ENCODE assay signal across 8 mouse cellular contexts in the genomic region with DNA sequence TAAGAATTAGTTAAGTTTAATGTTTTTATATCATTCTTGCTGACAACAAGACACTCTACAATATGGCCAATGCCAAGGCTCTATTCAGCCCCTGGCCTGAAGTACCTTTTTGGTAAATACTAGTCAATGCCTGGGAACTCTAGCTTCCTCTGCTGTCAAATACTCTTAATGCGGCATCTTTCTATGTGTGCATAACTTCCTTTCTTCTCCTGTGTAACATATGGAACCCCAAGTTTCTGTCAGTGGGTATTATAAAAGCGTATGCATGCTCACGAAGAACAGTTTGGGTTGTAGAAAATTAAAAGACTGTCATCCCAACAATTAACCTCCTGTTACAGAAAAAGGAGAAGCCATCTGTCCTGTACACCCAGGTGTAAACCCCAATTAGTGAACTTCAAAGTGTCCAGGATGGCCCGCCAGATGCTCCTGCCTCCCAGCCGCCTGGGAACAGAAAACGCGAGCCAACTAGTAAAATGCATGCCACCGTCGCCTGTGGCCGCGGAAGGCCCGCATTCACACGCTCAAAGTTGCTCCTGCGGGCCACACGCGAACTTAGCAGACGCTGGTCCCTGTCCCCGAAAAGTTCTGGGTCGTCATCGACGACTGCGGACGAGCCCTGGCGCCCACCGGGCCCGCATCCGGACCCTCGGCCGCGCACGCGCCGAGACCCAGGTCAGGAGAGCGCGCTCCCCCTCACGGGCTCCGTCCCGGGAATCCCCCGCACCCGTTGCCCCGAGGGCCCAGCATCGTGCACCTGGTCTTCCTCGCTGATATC. TPM values are rescaled to one million over a fixed set of nuclear protein-coding genes. Genes with fewer than 3 reads are reported as not detected.
DNase-seq lines count a peak whose midpoint lies in the region; ATAC-seq lines count a peak whose summit lies in the region.

No protein-coding gene starts in this region.

- H3K9me3 ChIP-seq in heart, embryonic 10.5 days: no peaks in the 10 kb centered on the region
- no peaks in the 10 kb centered on the region for H3K9me3 ChIP-seq in forebrain, embryonic 10.5 days

- ATAC-seq in CD4-positive, CD25-positive, alpha-beta regulatory T cell, adult 4 months: peak; percentile 43

- H3K27me3 ChIP-seq in heart, embryonic 10.5 days (ENCODE audit: insufficient read depth, poor library complexity, severe bottlenecking): no peaks in the 10 kb centered on the region
- no peaks in the 10 kb centered on the region for H3K27me3 ChIP-seq in forebrain, embryonic 10.5 days (ENCODE audit: poor library complexity, severe bottlenecking)

- peak overlapping the region; percentile 92 for H3K27ac ChIP-seq in heart, embryonic 10.5 days
- peak overlapping the region; percentile 95 for H3K27ac ChIP-seq in forebrain, embryonic 10.5 days

- WGBS in heart, embryonic 10.5 days: under 1% methylated on average over 43 of the region's 43 CpGs
- under 1% methylated on average over 43 of the region's 43 CpGs for WGBS in forebrain, embryonic 10.5 days

- H3K4me3 ChIP-seq in heart, embryonic 10.5 days: peak overlapping the region; percentile 99
- H3K4me3 ChIP-seq in forebrain, embryonic 10.5 days: peak overlapping the region; percentile 98

- no peak for DNase-seq in heart, embryonic 10.5 days (ENCODE audit: low spot score)
- no peak for DNase-seq in heart, postnatal 4 days
- DNase-seq in forebrain, embryonic 10.5 days (ENCODE audit: extremely low spot score, low spot score): no peak
- peak; percentile 23 for DNase-seq in liver
- peak; percentile 5 for DNase-seq in telencephalon, adult 2 months (ENCODE audit: low read depth, low spot score)
- no peak for DNase-seq in testis, postnatal 14 days (ENCODE audit: low spot score)
- DNase-seq in kidney, adult 9 months: no peak

- H3K36me3 ChIP-seq in heart, embryonic 10.5 days: peaks cover 24% of the 10 kb centered on the region
- peaks cover 27% of the 10 kb centered on the region for H3K36me3 ChIP-seq in forebrain, embryonic 10.5 days (replicated peaks)

- peaks cover 11% of the 10 kb centered on the region; the same call in 1 of the 2 replicates for H3K4me1 ChIP-seq in heart, embryonic 10.5 days
- peaks cover 23% of the 10 kb centered on the region for H3K4me1 ChIP-seq in forebrain, embryonic 10.5 days

RNA-seq across cellular contexts. Expression of gene Eif3m, which starts 0.5 kb away (rescaled TPM):
- 240 and 287 TPM in 2 replicates for polyA plus RNA-seq in heart, embryonic 10.5 days (2016; fragmentation: Nextera tagmentation; extraction: Ambion mirVana)
- total RNA-seq in heart, postnatal 4 days (2021): 100 to 1,000 TPM; 145 to 152 TPM
- polyA plus RNA-seq in CD4-positive, CD25-positive, alpha-beta regulatory T cell, adult 4 months (2017; shearing (Covaris generic)): 100 to 1,000 TPM; 357 to 364 TPM
- polyA plus RNA-seq in forebrain, embryonic 10.5 days (2016; fragmentation: Nextera tagmentation; extraction: Ambion mirVana): 313 and 318 TPM in 2 replicates

Comparison
In these comparisons a context has a peak if more than half of its experiments do, and no peak if none do; other contexts are left out.
1. DNase-seq: peak in liver (single experiment) and telencephalon, adult 2 months (single experiment); none in heart, embryonic 10.5 days (single experiment), heart, postnatal 4 days (single experiment), forebrain, embryonic 10.5 days (single experiment), testis, postnatal 14 days (single experiment) and kidney, adult 9 months (single experiment).